9 mouse cellular contexts compared by ENCODE assay signal in the genomic region with DNA sequence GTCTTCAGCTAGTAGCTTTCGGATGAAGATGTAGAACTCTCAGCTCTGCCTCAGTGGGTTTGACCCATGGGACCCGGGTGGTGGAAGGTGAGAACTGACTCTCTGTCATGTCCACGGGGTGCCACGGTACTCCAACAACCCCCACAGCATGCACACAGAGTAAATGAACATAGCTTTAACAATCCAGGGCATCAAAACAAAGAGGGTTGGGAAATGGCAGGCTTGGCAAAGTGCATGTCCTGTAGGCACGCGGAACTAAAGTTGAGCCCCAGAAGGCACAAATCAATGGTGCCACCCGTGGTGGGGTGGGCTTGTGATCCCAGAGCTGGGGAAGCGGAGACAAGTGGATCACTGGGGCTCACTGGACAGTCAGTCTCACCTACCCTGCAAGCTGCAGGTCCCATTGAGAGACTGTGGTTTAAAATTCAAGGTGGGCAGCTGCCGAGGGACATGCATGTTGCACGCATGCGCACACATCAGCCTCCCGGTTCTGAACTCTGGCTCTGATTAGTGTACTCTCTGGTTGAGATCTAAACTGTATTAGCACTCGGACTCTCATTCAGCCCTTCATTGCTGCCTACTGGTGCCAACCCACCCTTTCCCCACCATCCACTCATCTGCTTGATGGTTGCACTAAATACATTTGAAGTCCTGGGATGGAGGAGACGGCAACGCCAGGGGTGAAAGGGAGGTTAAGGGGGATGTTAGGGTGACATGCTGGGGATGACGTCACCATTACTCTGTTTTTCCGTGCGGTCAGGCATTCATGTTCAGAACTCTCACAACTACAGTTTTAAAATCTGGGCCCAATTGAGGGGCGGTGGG. TPM values are rescaled to one million over a fixed set of nuclear protein-coding genes. Genes with fewer than 3 reads are reported as not detected.
A peak's percentile ranks its signal among the peaks of the same experiment; 100 is the strongest.
DNase-seq lines count a peak whose midpoint lies in the region; ATAC-seq and TF ChIP-seq lines count a peak whose summit lies in the region.
"Had no signal": no experiment of that assay in that cellular context is flagged by ENCODE, and none has a peak within 500 bp of the region (broad histone marks: within the 10 kb centered on the region; RNA-seq: fewer than 3 reads in every experiment).

No protein-coding gene starts in this region.

- H3K27me3 ChIP-seq in kidney, embryonic 16.5 days (ENCODE audit: insufficient read depth, low read length), result no peaks in the 10 kb centered on the region
- H3K27me3 ChIP-seq in hindbrain, embryonic 12.5 days, result 0 out of 2 replicates have a peak, but pooled peaks cover 6% of the 10 kb centered on the region
- H3K27me3 ChIP-seq in midbrain, embryonic 13.5 days, result 0 out of 2 replicates have a peak, but pooled peaks cover 4% of the 10 kb centered on the region

- peak overlapping the region; percentile 73 for H3K9ac ChIP-seq in kidney, embryonic 16.5 days (replicated peaks; ENCODE audit: low read length)
- peak overlapping the region; percentile 48 for H3K9ac ChIP-seq in hindbrain, embryonic 12.5 days
- peak overlapping the region; percentile 54; the same call in 1 of the 2 replicates for H3K9ac ChIP-seq in midbrain, embryonic 13.5 days (replicated peaks)

- H3K9me3 ChIP-seq in kidney, embryonic 16.5 days (ENCODE audit: low read length), result no peaks in the 10 kb centered on the region
- no peaks in the 10 kb centered on the region for H3K9me3 ChIP-seq in hindbrain, embryonic 12.5 days (replicated peaks)
- H3K9me3 ChIP-seq in midbrain, embryonic 13.5 days, result no peaks in the 10 kb centered on the region

- H3K4me3 ChIP-seq in kidney, embryonic 16.5 days (ENCODE audit: low read length), result peak overlapping the region; percentile 45
- H3K4me3 ChIP-seq in bone marrow, adult 2 months (replicated peaks; ENCODE audit: control insufficient read depth, low read depth, low read length), result peak overlapping the region; percentile 81
- H3K4me3 ChIP-seq in hindbrain, embryonic 12.5 days, result peak overlapping the region; percentile 30
- H3K4me3 ChIP-seq in midbrain, embryonic 13.5 days (replicated peaks), result peak overlapping the region; percentile 36

- no peak for DNase-seq in kidney, postnatal 25 days
- DNase-seq in right cerebral cortex, postnatal 25 days, result no peak
- no peak for DNase-seq in retina, embryonic 14.5 days (ENCODE audit: low spot score)

- H3K4me1 ChIP-seq in kidney, embryonic 16.5 days (ENCODE audit: insufficient read depth, low read length), result peaks cover 43% of the 10 kb centered on the region
- H3K4me1 ChIP-seq in bone marrow, adult 2 months (ENCODE audit: control insufficient read depth, insufficient read depth, low read length), result peaks cover 4% of the 10 kb centered on the region; the same call in 1 of the 2 replicates
- peaks cover 43% of the 10 kb centered on the region for H3K4me1 ChIP-seq in hindbrain, embryonic 12.5 days
- H3K4me1 ChIP-seq in midbrain, embryonic 13.5 days (replicated peaks), result peaks cover 53% of the 10 kb centered on the region

- ATAC-seq in kidney, embryonic 16.5 days (ENCODE audit: low FRiP score, low TSS enrichment), result no peak
- no peak for ATAC-seq in hindbrain, embryonic 12.5 days (ENCODE audit: low FRiP score)
- ATAC-seq in midbrain, embryonic 13.5 days, result no peak
- ATAC-seq in activated CD4-positive, CD25-positive, alpha-beta regulatory T cell, adult 4 months, result no peak

- peak overlapping the region; percentile 94 for H3K27ac ChIP-seq in kidney, embryonic 16.5 days (ENCODE audit: low read length)
- peak overlapping the region; percentile 62 for H3K27ac ChIP-seq in bone marrow, adult 2 months (ENCODE audit: control insufficient read depth, insufficient read depth, low read depth, low read length, poor library complexity)
- peak overlapping the region; percentile 79 for H3K27ac ChIP-seq in hindbrain, embryonic 12.5 days
- H3K27ac ChIP-seq in midbrain, embryonic 13.5 days, result peak overlapping the region; percentile 82

- TF ChIP-seq CTCF in bone marrow, adult 2 months (IDR thresholded peaks at IDR 0.05; ENCODE audit: control insufficient read depth, insufficient read depth, low read length), result no peak

- H3K4me2 ChIP-seq in kidney, embryonic 16.5 days (replicated peaks; ENCODE audit: low read depth, low read length), result peak overlapping the region; percentile 79
- peak overlapping the region; percentile 64 for H3K4me2 ChIP-seq in hindbrain, embryonic 12.5 days (replicated peaks)
- H3K4me2 ChIP-seq in midbrain, embryonic 13.5 days (replicated peaks), result peak overlapping the region; percentile 63

- H3K36me3 ChIP-seq in kidney, embryonic 16.5 days (ENCODE audit: insufficient read depth, low read length), result 0 out of 2 replicates have a peak, but pooled peaks cover 2% of the 10 kb centered on the region
- 0 out of 2 replicates have a peak, but pooled peaks cover under 1% of the 10 kb centered on the region for H3K36me3 ChIP-seq in hindbrain, embryonic 12.5 days
- H3K36me3 ChIP-seq in midbrain, embryonic 13.5 days, result peaks cover under 1% of the 10 kb centered on the region; the same call in 1 of the 2 replicates

- TF ChIP-seq POLR2A in bone marrow, adult 2 months (IDR thresholded peaks at IDR 0.05; ENCODE audit: borderline replicate concordance, control insufficient read depth, low read depth, low read length), result no peak

- 56% methylated on average over 19 of the region's 19 CpGs for WGBS in kidney, embryonic 16.5 days
- 46% methylated on average over 19 of the region's 19 CpGs for WGBS in bone marrow, adult 2 months
- WGBS in hindbrain, embryonic 12.5 days, result 60% methylated on average over 19 of the region's 19 CpGs
- 52% methylated on average over 19 of the region's 19 CpGs for WGBS in midbrain, embryonic 13.5 days

RNA-seq across cellular contexts. Expression of a gene that starts 1.0 kb away (rescaled TPM):
- 50.7 TPM in 2 replicates for polyA plus RNA-seq in kidney, embryonic 16.5 days (2015; fragmentation: Nextera tagmentation; extraction: Ambion mirVana)
- 13.3 and 30.1 TPM in 2 replicates for polyA plus RNA-seq in bone marrow, adult 2 months (2011; ENCODE audit: insufficient read depth, insufficient read length, low replicate concordance, missing spikeins)
- 48.3 and 57.3 TPM in 2 replicates for polyA plus RNA-seq in hindbrain, embryonic 12.5 days (2016; fragmentation: Nextera tagmentation; extraction: Ambion mirVana)
- 59.0 and 62.4 TPM in 2 replicates for polyA plus RNA-seq in midbrain, embryonic 13.5 days (2015; fragmentation: Nextera tagmentation; extraction: Ambion mirVana)
- 10 to 100 TPM; 24.3 to 30.2 TPM for polyA plus RNA-seq in activated CD4-positive, CD25-positive, alpha-beta regulatory T cell, adult 4 months (2017; shearing (Covaris generic))

RNA-seq across cellular contexts. Expression of a gene that starts 3.8 kb away (rescaled TPM):
- not detected in 2 replicates for polyA plus RNA-seq in kidney, embryonic 16.5 days (2015; fragmentation: Nextera tagmentation; extraction: Ambion mirVana)
- 9.4 and 19.9 TPM in 2 replicates for polyA plus RNA-seq in bone marrow, adult 2 months (2011; ENCODE audit: insufficient read depth, insufficient read length, low replicate concordance, missing spikeins)
- polyA plus RNA-seq in hindbrain, embryonic 12.5 days (2016; fragmentation: Nextera tagmentation; extraction: Ambion mirVana), result 0.18 TPM in 1 of 2 replicates, not detected in the other
- 0.12 and 0.53 TPM in 2 replicates for polyA plus RNA-seq in midbrain, embryonic 13.5 days (2015; fragmentation: Nextera tagmentation; extraction: Ambion mirVana)
- polyA plus RNA-seq in activated CD4-positive, CD25-positive, alpha-beta regulatory T cell, adult 4 months (2017; shearing (Covaris generic)), result under 1 TPM in 1 of 2 experiments, not detected in 1; 0.40 TPM
- polyA plus RNA-seq: testis, adult 2 months had no signal

RNA-seq across cellular contexts. Expression of a gene that starts 41.0 kb away (rescaled TPM):
- 15.1 and 17.0 TPM in 2 replicates for polyA plus RNA-seq in kidney, embryonic 16.5 days (2015; fragmentation: Nextera tagmentation; extraction: Ambion mirVana)
- polyA plus RNA-seq in bone marrow, adult 2 months (2011; ENCODE audit: insufficient read depth, insufficient read length, low replicate concordance, missing spikeins), result 66.4 and 81.9 TPM in 2 replicates
- polyA plus RNA-seq in hindbrain, embryonic 12.5 days (2016; fragmentation: Nextera tagmentation; extraction: Ambion mirVana), result 29.4 and 33.2 TPM in 2 replicates
- 34.2 and 37.3 TPM in 2 replicates for polyA plus RNA-seq in midbrain, embryonic 13.5 days (2015; fragmentation: Nextera tagmentation; extraction: Ambion mirVana)
- polyA plus RNA-seq in activated CD4-positive, CD25-positive, alpha-beta regulatory T cell, adult 4 months (2017; shearing (Covaris generic)), result 1 to 10 TPM; 4.7 to 6.6 TPM

Comparison
In these comparisons a context has a peak if more than half of its experiments do, and no peak if none do; other contexts are left out.
1. H3K4me3 ChIP-seq: peak in every context shown above with its lines; median percentile 81 in bone marrow, adult 2 months; 45 in kidney, embryonic 16.5 days; 36 in midbrain, embryonic 13.5 days; 30 in hindbrain, embryonic 12.5 days.